Mouse (Mus musculus) liver, embryonic 14.5 days (tissue): ENCODE measurements around the gene Pygm.

Source experiments
- CTCF ChIP-seq: IDR thresholded peaks from 2 replicates; pipeline ENCODE4 v1.5.1; 2016; ENCODE audit warnings: antibody characterized with exemption, low read depth, control low read depth
- EP300 ChIP-seq: IDR thresholded peaks from 2 replicates; pipeline ENCODE4 v1.6.1; 2016; ENCODE audit warnings: antibody characterized with exemption, low read depth

GRCm38 (mm10) chr19:6384954-6385353 is 755 bp downstream of the Pygm start:
- TF ChIP-seq CTCF (no peak), EP300 (no peak)
